Comparison of ENCODE assay signal across 25 mouse cellular contexts in genomic region chr14:73292434-73292833, GRCm38 (mm10).
"Had no signal": no experiment of that assay in that cellular context is flagged by ENCODE, and none has a peak within 500 bp of the region (broad histone marks: within the 10 kb centered on the region; RNA-seq: fewer than 3 reads in every experiment).

No protein-coding gene starts in this region.

- H3K9me3 ChIP-seq: heart, embryonic 10.5 days; heart, embryonic 12.5 days; hindbrain, embryonic 10.5 days; hindbrain, embryonic 12.5 days; intestine, embryonic 15.5 days; limb, embryonic 10.5 days; limb, embryonic 12.5 days; liver, embryonic 12.5 days had no signal

- H3K9ac ChIP-seq: heart, embryonic 12.5 days; hindbrain, embryonic 12.5 days; hindbrain, embryonic 14.5 days; intestine, embryonic 15.5 days; limb, embryonic 12.5 days; liver, embryonic 12.5 days; liver, embryonic 14.5 days had no signal

- H3K27ac ChIP-seq: gastrocnemius, adult 2 months; heart, embryonic 10.5 days; hindbrain, embryonic 10.5 days; hindbrain, embryonic 12.5 days; hindbrain, embryonic 14.5 days; intestine, embryonic 15.5 days; layer of hippocampus, adult 2 months; left cerebral cortex, adult 2 months; limb, embryonic 10.5 days; limb, embryonic 12.5 days; liver, embryonic 12.5 days; liver, embryonic 14.5 days had no signal

- ATAC-seq: inflammation-experienced regulatory T-cells, adult 6 months; intestine, embryonic 15.5 days; intestine, postnatal 0 days; liver, embryonic 12.5 days had no signal

- H3K4me1 ChIP-seq: hindbrain, embryonic 10.5 days; hindbrain, embryonic 12.5 days; intestine, embryonic 15.5 days; limb, embryonic 10.5 days; limb, embryonic 12.5 days; liver, embryonic 12.5 days had no signal

- DNase-seq: gastrocnemius, adult 2 months; gastrocnemius, postnatal 10 days; gastrocnemius, postnatal 25 days; heart, adult 18-20 months; heart, postnatal 10 days; heart, postnatal 4 days; kidney, adult 18-20 months; kidney, adult 8-10 months; kidney, postnatal 10 days; kidney, postnatal 25 days; kidney, postnatal 4 days had no signal

- H3K4me2 ChIP-seq: heart, embryonic 12.5 days; hindbrain, embryonic 12.5 days; hindbrain, embryonic 14.5 days; intestine, embryonic 15.5 days; limb, embryonic 12.5 days; liver, embryonic 12.5 days had no signal

- H3K36me3 ChIP-seq: heart, embryonic 10.5 days; heart, embryonic 12.5 days; intestine, embryonic 15.5 days; limb, embryonic 10.5 days; limb, embryonic 12.5 days had no signal

- H3K4me3 ChIP-seq: gastrocnemius, adult 2 months; heart, embryonic 10.5 days; heart, embryonic 12.5 days; hindbrain, embryonic 10.5 days; hindbrain, embryonic 12.5 days; intestine, embryonic 15.5 days; layer of hippocampus, adult 2 months; left cerebral cortex, adult 2 months; limb, embryonic 10.5 days; limb, embryonic 12.5 days; liver, embryonic 12.5 days had no signal

- H3K27me3 ChIP-seq: heart, embryonic 12.5 days; hindbrain, embryonic 12.5 days; intestine, embryonic 15.5 days; limb, embryonic 12.5 days; liver, embryonic 12.5 days had no signal
